Mouse (Mus musculus): ENCODE data around the gene Cbx5. TPM values are rescaled to one million over a fixed set of nuclear protein-coding genes. Genes with fewer than 3 reads are reported as not detected.

The Cbx5 gene
- polyA plus RNA-seq, 1 experiment from 2014 or later: 204 TPM

GRCm38 (mm10) chr15:103177611-103178041 is 62.0 kb downstream of the Cbx5 start:
- Histone ChIP-seq H3K36me3 (ENCODE audit: control insufficient read depth, insufficient read depth, low read length) (no peaks in the 10 kb centered on the region), H3K27me3 (ENCODE audit: control insufficient read depth, insufficient read depth, low read length) (peaks cover 84% of the 10 kb centered on the region), H3K4me2 (replicated peaks; ENCODE audit: low read depth, low read length) (no peak overlapping the region), H3K9ac (ENCODE audit: low read depth, low read length) (no peak overlapping the region), H3K27ac (ENCODE audit: low read depth, low read length) (no peak overlapping the region), H3K4me1 (replicated peaks; ENCODE audit: control insufficient read depth, insufficient read depth, low read length) (peaks cover 2% of the 10 kb centered on the region; the same call in 1 of the 2 replicates), H3K4me3 (ENCODE audit: low read depth, low read length) (no peak overlapping the region), H3K9me3 (ENCODE audit: control insufficient read depth, low read length) (no peaks in the 10 kb centered on the region)
- DNase-seq (ENCODE audit: low spot score) (peak; percentile 35), ATAC-seq (ENCODE audit: low FRiP score) (no peak)
- WGBS: 5% methylated on average over 12 of the region's 12 CpGs

- peak; percentile 93 for DNase-seq (ENCODE audit: low spot score)
- Histone ChIP-seq H3K27ac (ENCODE audit: low read depth, low read length) (no peak overlapping the region), H3K4me3 (ENCODE audit: low read depth, low read length) (no peak overlapping the region), H3K36me3 (ENCODE audit: control insufficient read depth, insufficient read depth, low read length) (no peaks in the 10 kb centered on the region), H3K9ac (ENCODE audit: low read depth, low read length) (no peak overlapping the region), H3K4me2 (replicated peaks; ENCODE audit: low read depth, low read length) (no peak overlapping the region), H3K4me1 (replicated peaks; ENCODE audit: control insufficient read depth, insufficient read depth, low read length) (peaks cover 2% of the 10 kb centered on the region; the same call in 1 of the 2 replicates), H3K27me3 (ENCODE audit: control insufficient read depth, insufficient read depth, low read length) (peaks cover 85% of the 10 kb centered on the region), H3K9me3 (ENCODE audit: control insufficient read depth, low read length) (no peaks in the 10 kb centered on the region)
- peak; percentile 70 for ATAC-seq (ENCODE audit: low FRiP score)
- WGBS: 2% methylated on average over 18 of the region's 18 CpGs
Observed at GRCm38 (mm10) chr15:103176874-103177421, 62.7 kb downstream of the Cbx5 start.

- no peak overlapping the region for H3K9ac ChIP-seq (ENCODE audit: low read depth, low read length)
- peaks cover 91% of the 10 kb centered on the region for H3K27me3 ChIP-seq (ENCODE audit: control insufficient read depth, insufficient read depth, low read length)
- no peak for ATAC-seq (ENCODE audit: low FRiP score)
- H3K9me3 ChIP-seq (ENCODE audit: control insufficient read depth, low read length): no peaks in the 10 kb centered on the region
- 71% methylated on average over 5 of the region's 5 CpGs for WGBS
- H3K27ac ChIP-seq (ENCODE audit: low read depth, low read length): no peak overlapping the region
- no peaks in the 10 kb centered on the region for H3K36me3 ChIP-seq (ENCODE audit: control insufficient read depth, insufficient read depth, low read length)
- DNase-seq (ENCODE audit: low spot score): no peak
- H3K4me3 ChIP-seq (ENCODE audit: low read depth, low read length): no peak overlapping the region
- peaks cover 23% of the 10 kb centered on the region for H3K4me1 ChIP-seq (replicated peaks; ENCODE audit: control insufficient read depth, insufficient read depth, low read length)
- H3K4me2 ChIP-seq (replicated peaks; ENCODE audit: low read depth, low read length): no peak overlapping the region
Observed at GRCm38 (mm10) chr15:103173251-103173650, 66.4 kb downstream of the Cbx5 start.

DNA sequence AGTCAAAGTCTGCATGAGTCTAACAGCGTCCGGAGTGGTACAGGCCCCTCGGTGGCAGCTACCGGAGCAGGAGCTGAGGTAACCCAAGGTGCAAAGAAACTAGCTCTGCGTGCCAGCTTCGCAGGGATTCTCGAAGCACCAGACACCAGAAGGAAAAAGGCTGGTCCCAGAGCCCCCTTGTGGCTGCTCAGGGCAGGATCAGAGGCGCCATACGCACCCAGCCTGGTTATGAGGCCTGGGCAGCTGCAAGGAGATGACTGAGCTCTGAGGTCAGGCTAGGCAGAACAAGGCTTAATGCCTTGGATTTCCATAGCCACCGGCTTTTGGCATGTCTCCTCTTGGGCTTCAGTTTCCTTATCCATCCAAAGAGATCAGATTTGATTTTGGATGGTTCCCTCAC is 67.1 kb downstream of the Cbx5 start:
- H3K27me3 ChIP-seq (ENCODE audit: control insufficient read depth, insufficient read depth, low read length): peaks cover 91% of the 10 kb centered on the region

DNA sequence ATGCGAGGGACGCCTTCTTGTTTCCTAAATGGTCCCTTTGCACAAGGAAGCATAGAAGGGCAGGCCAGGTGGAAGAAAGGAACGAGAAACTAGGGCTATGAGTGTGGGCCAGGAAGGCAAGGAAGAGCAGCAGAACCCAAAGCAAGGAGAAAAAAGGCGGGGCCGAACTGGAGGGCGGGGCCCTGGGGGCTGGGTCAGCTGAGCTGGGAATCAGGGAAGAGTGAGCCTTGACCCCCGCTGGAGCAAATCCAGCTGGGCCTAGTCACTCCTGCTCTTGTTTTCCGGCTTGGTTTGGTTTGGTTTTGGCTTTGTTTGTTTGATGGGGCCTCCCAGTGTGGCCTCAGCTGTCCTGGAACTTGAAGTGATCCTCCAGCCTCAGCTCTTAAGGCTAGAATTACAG is 68.3 kb downstream of the Cbx5 start:
- WGBS: 9% methylated on average over 8 of the region's 8 CpGs
- H3K9ac ChIP-seq (ENCODE audit: low read depth, low read length): no peak overlapping the region

More for the DNA sequence above, 67.1 kb downstream of the Cbx5 start:
- Histone ChIP-seq H3K4me3 (ENCODE audit: low read depth, low read length) (no peak overlapping the region), H3K9ac (ENCODE audit: low read depth, low read length) (no peak overlapping the region), H3K4me1 (replicated peaks; ENCODE audit: control insufficient read depth, insufficient read depth, low read length) (peaks cover 24% of the 10 kb centered on the region), H3K36me3 (ENCODE audit: control insufficient read depth, insufficient read depth, low read length) (no peaks in the 10 kb centered on the region), H3K9me3 (ENCODE audit: control insufficient read depth, low read length) (no peaks in the 10 kb centered on the region), H3K4me2 (replicated peaks; ENCODE audit: low read depth, low read length) (no peak overlapping the region), H3K27ac (ENCODE audit: low read depth, low read length) (no peak overlapping the region)
- peak; percentile 83 for DNase-seq (ENCODE audit: low spot score)
- 6% methylated on average over 10 of the region's 10 CpGs for WGBS
- ATAC-seq (ENCODE audit: low FRiP score): no peak

GRCm38 (mm10) chr15:103170316-103170679 is 69.3 kb downstream of the Cbx5 start:
- Histone ChIP-seq H3K27ac (ENCODE audit: low read depth, low read length) (peak overlapping the region; percentile 85), H3K4me1 (replicated peaks; ENCODE audit: control insufficient read depth, insufficient read depth, low read length) (peaks cover 24% of the 10 kb centered on the region), H3K27me3 (ENCODE audit: control insufficient read depth, insufficient read depth, low read length) (peaks cover 85% of the 10 kb centered on the region), H3K4me2 (replicated peaks; ENCODE audit: low read depth, low read length) (peak overlapping the region; percentile 88), H3K36me3 (ENCODE audit: control insufficient read depth, insufficient read depth, low read length) (no peaks in the 10 kb centered on the region), H3K9ac (ENCODE audit: low read depth, low read length) (peak overlapping the region; percentile 34), H3K4me3 (ENCODE audit: low read depth, low read length) (peak overlapping the region; percentile 39), H3K9me3 (ENCODE audit: control insufficient read depth, low read length) (no peaks in the 10 kb centered on the region)
- DNase-seq (ENCODE audit: low spot score) (no peak), ATAC-seq (ENCODE audit: low FRiP score) (peak; percentile 33)
- 8% methylated on average over 15 of the region's 16 CpGs for WGBS

More for the DNA sequence above, 68.3 kb downstream of the Cbx5 start:
- peak; percentile 27 for DNase-seq (ENCODE audit: low spot score)
- Histone ChIP-seq H3K27ac (ENCODE audit: low read depth, low read length) (0 out of 2 replicates have a peak overlapping the region, but pooled peaks have one; percentile 20), H3K4me1 (replicated peaks; ENCODE audit: control insufficient read depth, insufficient read depth, low read length) (peaks cover 24% of the 10 kb centered on the region), H3K9me3 (ENCODE audit: control insufficient read depth, low read length) (no peaks in the 10 kb centered on the region), H3K36me3 (ENCODE audit: control insufficient read depth, insufficient read depth, low read length) (no peaks in the 10 kb centered on the region), H3K27me3 (ENCODE audit: control insufficient read depth, insufficient read depth, low read length) (peaks cover 92% of the 10 kb centered on the region), H3K4me2 (replicated peaks; ENCODE audit: low read depth, low read length) (no peak overlapping the region), H3K4me3 (ENCODE audit: low read depth, low read length) (no peak overlapping the region)
- ATAC-seq (ENCODE audit: low FRiP score): no peak

DNA sequence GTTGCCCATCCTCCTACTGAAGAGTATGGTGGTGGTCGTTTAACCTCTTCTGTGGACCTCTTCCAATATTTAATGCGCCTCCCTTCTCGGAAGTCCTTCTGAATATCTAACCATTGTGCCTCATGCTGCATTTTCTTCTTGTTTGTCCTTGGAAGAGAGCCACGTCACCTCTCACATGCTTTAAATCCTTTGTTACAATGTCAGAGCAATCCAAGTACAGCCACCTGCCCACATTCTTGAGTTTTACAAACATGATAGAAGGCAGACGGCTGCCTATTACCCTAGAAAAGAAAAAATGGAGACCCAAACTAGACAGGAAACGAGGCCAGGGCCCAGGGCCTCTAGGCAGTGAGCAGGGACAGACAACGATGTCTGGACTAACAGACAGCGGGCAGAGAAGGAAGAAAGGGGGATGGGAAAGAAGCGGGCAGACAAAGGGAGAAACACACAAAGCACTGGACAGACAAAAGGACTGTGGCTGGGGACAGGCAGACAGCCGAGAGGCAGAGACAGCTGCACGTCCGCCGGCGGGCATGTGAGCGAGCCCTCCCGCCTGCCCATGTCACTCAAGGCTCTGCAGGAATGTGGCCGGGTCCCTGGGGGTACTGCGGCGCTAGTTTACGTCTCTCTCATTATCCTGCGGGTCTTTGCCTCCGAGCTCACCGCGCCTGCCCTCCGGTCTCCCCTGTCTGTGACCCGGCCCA is 69.9 kb downstream of the Cbx5 start:
- ATAC-seq (ENCODE audit: low FRiP score): peak; percentile 41
- Histone ChIP-seq H3K27ac (ENCODE audit: low read depth, low read length) (peak overlapping the region; percentile 85), H3K4me1 (replicated peaks; ENCODE audit: control insufficient read depth, insufficient read depth, low read length) (peaks cover 24% of the 10 kb centered on the region)

GRCm38 (mm10) chr15:103168801-103169611 is 70.6 kb downstream of the Cbx5 start:
- no peaks in the 10 kb centered on the region for H3K36me3 ChIP-seq (ENCODE audit: control insufficient read depth, insufficient read depth, low read length)
- H3K9me3 ChIP-seq (ENCODE audit: control insufficient read depth, low read length): no peaks in the 10 kb centered on the region
- peak overlapping the region; percentile 88 for H3K4me2 ChIP-seq (replicated peaks; ENCODE audit: low read depth, low read length)
- peak overlapping the region; percentile 85 for H3K27ac ChIP-seq (ENCODE audit: low read depth, low read length)
- H3K4me3 ChIP-seq (ENCODE audit: low read depth, low read length): peak overlapping the region; percentile 39
- peak; percentile 77 for DNase-seq (ENCODE audit: low spot score)
- peaks cover 73% of the 10 kb centered on the region for H3K27me3 ChIP-seq (ENCODE audit: control insufficient read depth, insufficient read depth, low read length)
- WGBS: 1% methylated on average over 52 of the region's 63 CpGs
- peaks cover 24% of the 10 kb centered on the region for H3K4me1 ChIP-seq (replicated peaks; ENCODE audit: control insufficient read depth, insufficient read depth, low read length)
- H3K9ac ChIP-seq (ENCODE audit: low read depth, low read length): peak overlapping the region; percentile 34
- peak; percentile 64 for ATAC-seq (ENCODE audit: low FRiP score)

More for the DNA sequence above, 69.9 kb downstream of the Cbx5 start:
- Histone ChIP-seq H3K4me3 (ENCODE audit: low read depth, low read length) (peak overlapping the region; percentile 39), H3K36me3 (ENCODE audit: control insufficient read depth, insufficient read depth, low read length) (no peaks in the 10 kb centered on the region), H3K9ac (ENCODE audit: low read depth, low read length) (peak overlapping the region; percentile 34), H3K4me2 (replicated peaks; ENCODE audit: low read depth, low read length) (peak overlapping the region; percentile 88), H3K9me3 (ENCODE audit: control insufficient read depth, low read length) (no peaks in the 10 kb centered on the region), H3K27me3 (ENCODE audit: control insufficient read depth, insufficient read depth, low read length) (peaks cover 79% of the 10 kb centered on the region)
- WGBS: 1% methylated on average over 26 of the region's 26 CpGs
- DNase-seq (ENCODE audit: low spot score): peak; percentile 76

Data from hindbrain, embryonic 11.5 days (tissue).